Mouse (Mus musculus): Measurements from ENCODE around the gene Osbpl9.
A peak's percentile ranks its signal among the peaks of the same experiment; 100 is the strongest.

The Osbpl9 gene

GRCm38 (mm10) chr4:109210253-109210652 is 8.2 kb upstream of the Osbpl9 start:
- no peak for DNase-seq (ENCODE audit: inconsistent age in 2 of 2, low spot score in 1 of 2)

DNA sequence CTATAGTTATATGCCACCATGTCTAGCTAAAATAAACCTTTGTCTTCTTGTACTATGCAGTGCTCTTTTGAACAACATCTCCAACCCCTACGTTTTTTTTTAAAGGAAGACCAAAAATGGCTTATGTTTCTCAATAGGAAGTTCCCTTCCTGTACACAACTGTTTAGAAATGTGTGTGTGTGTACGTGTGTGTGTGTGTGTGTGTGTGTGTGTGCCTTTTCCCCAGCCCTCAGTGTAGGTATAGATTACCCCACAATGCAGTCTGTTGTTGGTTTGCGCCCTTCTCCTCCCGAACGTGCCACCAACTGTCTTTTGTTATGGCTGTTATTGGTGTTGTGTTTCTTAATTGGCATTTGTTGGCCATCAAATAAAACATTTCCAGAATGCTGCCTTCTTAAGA is 5.5 kb upstream of the Osbpl9 start:
- DNase-seq (ENCODE audit: inconsistent age in 2 of 2, low spot score in 1 of 2) = no peak

GRCm38 (mm10) chr4:109204416-109204815 is 2.3 kb upstream of the Osbpl9 start:
- no peak for DNase-seq (ENCODE audit: inconsistent age in 2 of 2, low spot score in 1 of 2)

DNA sequence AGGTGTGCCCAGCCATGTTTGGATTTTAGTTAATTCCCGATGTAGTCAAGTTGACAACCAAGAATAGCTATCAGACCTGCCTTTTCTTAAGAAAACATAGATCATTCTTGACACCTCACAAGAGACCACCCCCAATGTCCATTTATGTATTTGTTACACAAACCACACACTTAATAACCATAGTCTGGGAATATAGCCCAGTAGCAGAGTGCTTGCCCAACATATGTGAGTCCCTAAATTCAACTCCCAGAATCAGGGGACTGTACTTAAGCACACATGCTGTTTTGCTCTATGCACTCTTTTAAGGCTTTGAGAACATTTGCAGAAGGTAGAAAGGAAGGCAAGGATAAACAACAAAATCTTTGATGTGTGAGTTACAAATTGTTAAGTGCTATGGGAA is 1.9 kb upstream of the Osbpl9 start:
- DNase-seq (ENCODE audit: inconsistent age in 2 of 2, low spot score in 1 of 2) = no peak

GRCm38 (mm10) chr4:109199069-109199468 is 3.0 kb downstream of the Osbpl9 start:
- DNase-seq (ENCODE audit: inconsistent age in 2 of 2, low spot score in 1 of 2) = peak; percentile 79 to 85

DNA sequence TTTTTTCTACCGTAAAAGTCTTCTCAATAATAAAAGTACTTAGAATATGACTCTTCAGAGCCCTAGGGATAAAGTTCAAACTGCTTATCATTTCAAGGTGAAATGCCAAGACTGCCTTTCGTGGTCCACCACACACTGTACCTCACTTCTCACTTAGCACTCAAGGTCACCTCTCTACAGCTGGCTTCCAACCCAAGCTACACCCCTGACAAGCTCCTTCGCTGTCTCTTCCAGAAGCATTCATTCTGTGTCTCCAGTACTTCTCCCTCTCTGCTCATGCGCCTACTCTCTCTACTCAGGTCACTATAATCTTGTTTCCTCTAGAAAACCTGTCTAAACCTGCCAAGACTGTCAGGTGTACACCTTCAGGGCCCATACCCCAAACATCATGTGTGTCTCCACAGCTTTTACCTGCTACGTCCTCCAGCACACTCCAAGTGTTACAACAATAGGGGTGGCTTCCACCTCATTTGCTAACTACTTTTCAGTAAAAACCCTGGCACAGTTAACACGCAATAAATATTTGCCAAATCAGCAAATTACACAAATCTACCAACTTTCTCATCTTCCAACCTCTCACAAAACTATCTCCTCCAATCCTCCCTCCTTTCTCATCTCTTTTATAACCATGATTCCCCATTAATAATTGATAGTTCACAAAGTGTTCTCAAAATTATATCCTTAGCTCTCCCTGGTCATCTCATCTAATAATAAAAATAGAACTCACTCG is 6.0 kb downstream of the Osbpl9 start:
- peak; percentile 60 to 63 for DNase-seq (ENCODE audit: inconsistent age in 2 of 2, low spot score in 1 of 2)

- no peak for DNase-seq (ENCODE audit: inconsistent age in 2 of 2, low spot score in 1 of 2)
These were observed 8.2 kb downstream of the Osbpl9 start for GRCm38 (mm10) chr4:109193886-109194285.

GRCm38 (mm10) chr4:109191598-109191997 is 10.5 kb downstream of the Osbpl9 start:
- no peak for DNase-seq (ENCODE audit: inconsistent age in 2 of 2, low spot score in 1 of 2)

GRCm38 (mm10) chr4:109185616-109186405 is 16.3 kb downstream of the Osbpl9 start:
- peak in 1 of 2 experiments; percentile 66 for DNase-seq (ENCODE audit: inconsistent age in 2 of 2, low spot score in 1 of 2)

DNA sequence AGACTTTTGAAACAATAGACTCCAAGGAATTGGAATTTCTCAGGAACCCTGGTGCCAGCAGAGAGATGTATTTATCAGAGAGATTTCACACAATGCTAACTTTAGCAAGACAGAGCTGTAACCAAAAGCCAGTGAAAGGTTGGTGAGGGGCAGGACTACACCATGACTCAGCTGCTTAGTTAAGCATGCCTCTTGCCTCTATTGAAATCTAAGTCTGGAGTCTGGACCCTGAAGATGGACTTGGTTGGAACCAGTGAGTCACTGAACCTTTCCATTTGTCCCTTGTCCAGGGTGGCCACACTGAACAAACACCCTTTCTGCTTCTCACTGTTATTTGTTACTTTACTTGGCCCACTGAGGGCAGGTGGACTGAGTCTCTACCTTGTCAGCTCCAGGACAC is 26.4 kb downstream of the Osbpl9 start:
- peak in 1 of 2 experiments; percentile 64 for DNase-seq (ENCODE audit: inconsistent age in 2 of 2, low spot score in 1 of 2)

DNA sequence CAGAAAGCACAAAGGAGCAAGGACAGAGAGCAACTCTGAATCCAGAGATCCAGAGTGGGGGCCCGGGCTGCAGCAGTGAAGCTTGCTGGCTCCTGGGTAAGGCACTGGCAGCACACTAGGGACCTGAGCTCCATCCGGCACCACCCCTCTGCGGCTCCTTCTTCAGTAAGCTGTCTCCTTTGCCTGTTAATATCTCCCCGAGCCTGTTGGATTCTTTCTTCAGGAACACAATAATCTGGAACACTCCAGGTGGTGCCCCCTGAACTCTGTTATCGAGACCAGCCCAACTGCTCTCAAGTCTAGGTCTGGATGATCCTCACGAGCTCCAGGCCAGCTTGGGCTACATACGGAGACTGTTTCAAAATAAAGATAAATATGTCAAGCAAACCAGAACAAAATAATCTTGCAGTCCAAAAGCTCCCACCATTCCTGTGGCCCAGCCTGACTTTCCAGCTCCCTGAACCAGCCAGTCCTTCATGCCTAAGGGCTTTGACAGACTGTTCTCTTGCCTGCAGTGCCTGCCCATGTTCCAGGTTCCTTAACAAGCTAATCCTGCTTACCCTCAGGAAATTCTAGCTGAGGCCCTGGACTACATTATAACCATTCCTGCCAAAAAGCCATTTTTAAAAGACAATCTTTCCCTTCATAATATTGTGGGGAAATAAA is 28.2 kb downstream of the Osbpl9 start:
- peak; percentile 39 to 68 for DNase-seq (ENCODE audit: inconsistent age in 2 of 2, low spot score in 1 of 2)

DNA sequence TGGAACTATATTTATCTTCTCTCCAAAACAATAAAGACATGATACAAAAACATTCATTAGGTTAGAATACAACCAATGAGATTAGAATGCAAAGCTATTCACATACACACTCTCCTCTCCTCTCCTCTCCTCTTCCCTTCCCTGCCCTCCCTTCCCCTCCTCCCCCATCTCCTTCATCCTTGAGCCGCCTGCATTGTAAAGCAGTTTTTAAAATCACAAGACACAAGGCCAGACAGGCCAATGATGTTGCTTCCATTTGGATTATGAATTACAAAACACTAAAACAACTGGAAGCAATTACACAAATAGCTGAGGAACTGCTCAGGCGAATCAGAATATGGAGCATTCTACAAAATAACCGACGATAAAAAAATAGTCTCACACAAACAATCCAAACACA is 28.7 kb downstream of the Osbpl9 start:
- peak in 1 of 2 experiments; percentile 57 for DNase-seq (ENCODE audit: inconsistent age in 2 of 2, low spot score in 1 of 2)

- DNase-seq (ENCODE audit: inconsistent age in 2 of 2, low spot score in 1 of 2) = peak; percentile 82 to 96
These were observed 36.4 kb downstream of the Osbpl9 start for GRCm38 (mm10) chr4:109165521-109166173.

DNA sequence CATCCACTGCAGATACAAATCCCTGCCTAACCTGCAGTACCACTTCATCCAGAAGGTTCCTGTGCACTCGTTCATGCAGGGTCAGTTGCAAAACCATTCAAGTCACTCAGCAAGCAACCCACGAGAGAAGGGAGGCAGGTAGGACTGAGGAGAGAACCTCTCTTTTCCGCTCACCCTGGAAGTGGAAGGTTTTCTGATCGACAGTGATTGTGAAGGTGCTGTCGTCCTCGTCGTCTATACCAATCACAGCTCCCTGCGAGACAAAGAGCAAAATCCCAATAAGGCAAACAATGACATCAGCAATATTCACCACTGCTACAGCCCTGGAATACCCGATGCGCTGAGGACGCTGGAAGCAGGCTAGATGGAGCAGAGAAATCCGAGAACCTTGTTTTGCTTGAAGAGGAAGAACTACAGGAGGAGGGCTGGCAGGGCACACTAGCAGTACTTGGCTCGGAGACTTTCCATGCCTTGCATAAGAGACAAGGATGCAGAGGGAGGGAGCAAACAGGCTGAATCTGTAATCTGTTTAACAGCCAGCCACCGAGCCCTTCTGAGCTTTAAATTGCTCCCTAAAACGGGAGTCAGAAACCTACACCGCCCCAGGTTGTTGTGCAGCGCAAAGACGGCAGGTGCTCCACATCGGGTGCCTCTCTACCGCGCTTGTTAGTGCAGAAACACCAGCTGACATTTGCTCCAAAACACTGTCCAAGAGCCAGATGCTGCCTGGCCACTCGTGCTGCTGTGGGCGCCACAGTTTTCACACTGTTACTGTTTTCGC is 45.4 kb downstream of the Osbpl9 start:
- DNase-seq (ENCODE audit: inconsistent age in 2 of 2, low spot score in 1 of 2) = peak in 1 of 2 experiments; percentile 76

DNA sequence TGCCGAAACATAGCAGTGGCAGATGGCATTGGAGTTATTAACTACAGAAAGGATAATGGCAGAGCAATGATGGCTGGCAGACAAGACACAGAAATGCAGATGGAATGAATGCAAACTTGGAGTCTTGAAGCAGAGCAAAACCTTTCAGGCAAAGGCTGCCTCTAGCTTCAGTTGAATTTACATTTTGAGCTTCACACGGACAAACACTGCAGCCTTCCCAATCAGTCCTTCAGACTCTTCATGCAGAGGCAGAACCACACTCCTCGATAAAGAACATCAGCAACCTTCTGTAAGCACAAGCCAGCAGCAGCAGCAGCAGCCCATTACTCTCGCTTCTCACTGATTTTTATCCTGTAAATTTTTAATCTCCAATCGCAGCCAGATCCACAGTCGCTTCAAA is 46.0 kb downstream of the Osbpl9 start:
- DNase-seq (ENCODE audit: inconsistent age in 2 of 2, low spot score in 1 of 2) = no peak

DNA sequence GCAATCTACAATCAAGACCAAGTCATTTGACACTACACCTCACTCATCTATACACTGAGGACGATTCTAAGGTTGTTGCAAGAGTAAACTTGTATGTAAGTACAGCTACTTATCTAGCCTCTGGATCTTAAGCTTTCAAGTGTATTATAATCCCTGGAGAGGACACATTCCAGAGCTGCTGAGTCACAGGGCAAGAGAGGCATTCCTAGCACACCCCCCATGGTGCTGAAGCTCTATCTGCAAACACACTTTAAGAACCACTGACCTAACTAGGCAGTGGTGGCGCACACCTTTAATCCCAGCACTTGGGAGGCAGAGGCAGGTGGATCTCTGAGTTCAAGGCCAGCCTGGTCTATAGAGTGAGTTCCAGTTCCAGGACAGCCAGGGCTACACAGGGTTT is 51.9 kb downstream of the Osbpl9 start:
- DNase-seq (ENCODE audit: inconsistent age in 2 of 2, low spot score in 1 of 2) = peak in 1 of 2 experiments; percentile 65

GRCm38 (mm10) chr4:109149411-109149810 is 52.7 kb downstream of the Osbpl9 start:
- DNase-seq (ENCODE audit: inconsistent age in 2 of 2, low spot score in 1 of 2) = no peak

DNA sequence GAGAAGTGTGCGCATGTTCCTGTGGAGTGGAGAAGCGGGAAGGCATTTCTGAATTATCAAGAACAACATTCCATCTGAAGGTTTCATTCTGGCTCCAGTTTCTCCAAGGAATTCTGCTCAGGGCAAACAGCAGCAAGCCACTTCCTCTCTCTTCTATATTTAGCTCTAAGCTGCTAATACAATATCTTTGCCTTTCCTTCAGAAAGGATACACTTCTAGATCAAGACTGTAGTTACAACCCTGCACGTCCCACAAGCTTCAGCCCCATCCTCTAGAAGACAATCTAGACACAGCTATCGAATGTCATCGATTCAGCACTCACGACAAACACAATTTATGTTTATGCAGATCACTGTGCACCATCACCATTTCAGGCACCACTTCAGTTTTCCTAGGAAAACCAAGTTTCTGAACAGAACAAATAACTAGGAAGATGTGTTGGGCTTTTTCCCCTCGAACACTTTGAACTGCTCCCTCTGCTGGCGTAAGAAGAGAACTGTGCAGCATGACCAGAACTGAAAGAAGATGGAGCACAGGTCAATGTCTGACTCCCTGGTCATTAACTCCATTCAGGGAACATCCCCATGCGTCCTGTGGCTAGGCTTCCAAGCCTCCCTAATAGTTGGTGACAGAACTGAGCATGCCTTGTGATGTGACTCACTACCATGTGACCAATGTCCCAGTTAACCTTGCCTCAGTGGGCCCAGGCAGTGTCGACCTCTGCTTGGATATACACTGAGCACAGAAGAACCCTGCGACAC is 54.6 kb downstream of the Osbpl9 start:
- DNase-seq (ENCODE audit: inconsistent age in 2 of 2, low spot score in 1 of 2) = peak; percentile 53 to 88

- DNase-seq (ENCODE audit: inconsistent age in 2 of 2, low spot score in 1 of 2) = no peak
These were observed 59.0 kb downstream of the Osbpl9 start for GRCm38 (mm10) chr4:109143091-109143490.

DNA sequence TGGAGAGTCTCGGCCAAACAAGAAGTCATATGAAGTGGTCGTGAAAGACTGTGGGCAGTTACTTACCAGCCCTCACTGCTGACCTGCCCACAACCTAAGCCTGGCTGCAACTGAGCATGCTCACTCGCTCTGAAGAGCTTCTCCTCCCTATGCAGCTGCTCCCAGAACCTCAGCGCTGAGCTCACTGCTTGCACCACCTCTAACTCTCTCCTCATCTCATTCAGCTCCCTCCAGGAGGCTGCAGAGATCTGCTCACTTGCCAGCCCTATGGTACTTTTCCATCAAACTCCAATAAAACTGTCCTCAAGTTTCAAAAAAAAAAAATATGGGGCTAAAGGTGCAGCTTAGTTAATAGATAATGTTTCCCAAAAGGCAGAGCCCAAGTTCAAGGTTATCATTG is 63.5 kb downstream of the Osbpl9 start:
- no peak for DNase-seq (ENCODE audit: inconsistent age in 2 of 2, low spot score in 1 of 2)
